Mouse (Mus musculus): ENCODE measurements at regions not wholly inside any gene's neighbourhood (a gene's known extent, or its start where the extent isn't known, plus 50 kb on each side); places are given as distances from the start of the nearest gene placed in this dataset.

DNA sequence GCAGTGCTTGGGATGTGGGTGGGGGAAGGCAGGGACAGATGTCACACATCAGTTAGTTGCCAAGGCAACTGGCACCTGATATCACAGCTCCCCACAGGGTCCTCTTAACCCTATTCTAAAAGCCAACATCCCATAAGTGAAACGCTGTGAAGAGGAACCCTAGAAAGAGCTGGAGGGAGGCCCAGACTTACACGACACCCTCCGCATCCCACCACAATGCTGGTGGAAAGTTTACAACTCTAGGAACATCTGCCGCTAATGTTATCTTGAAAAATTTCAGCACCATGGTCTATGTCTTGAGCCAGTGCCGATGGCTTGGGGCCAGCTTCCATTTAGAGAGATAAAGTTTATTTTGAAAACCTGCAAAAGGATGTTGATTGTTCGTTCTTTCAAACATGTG is 133.5 kb downstream of the Adra2a start:
- TF ChIP-seq CTCF (conservative IDR thresholded peaks at IDR 0.05; ENCODE audit: low read length) = no peak
- no peak for TF ChIP-seq NANOG (IDR thresholded peaks at IDR 0.05; ENCODE audit: borderline replicate concordance, low read length)
- TF ChIP-seq POU5F1 (IDR thresholded peaks at IDR 0.05; ENCODE audit: borderline replicate concordance, low read length) = no peak
